In the genomic region with DNA sequence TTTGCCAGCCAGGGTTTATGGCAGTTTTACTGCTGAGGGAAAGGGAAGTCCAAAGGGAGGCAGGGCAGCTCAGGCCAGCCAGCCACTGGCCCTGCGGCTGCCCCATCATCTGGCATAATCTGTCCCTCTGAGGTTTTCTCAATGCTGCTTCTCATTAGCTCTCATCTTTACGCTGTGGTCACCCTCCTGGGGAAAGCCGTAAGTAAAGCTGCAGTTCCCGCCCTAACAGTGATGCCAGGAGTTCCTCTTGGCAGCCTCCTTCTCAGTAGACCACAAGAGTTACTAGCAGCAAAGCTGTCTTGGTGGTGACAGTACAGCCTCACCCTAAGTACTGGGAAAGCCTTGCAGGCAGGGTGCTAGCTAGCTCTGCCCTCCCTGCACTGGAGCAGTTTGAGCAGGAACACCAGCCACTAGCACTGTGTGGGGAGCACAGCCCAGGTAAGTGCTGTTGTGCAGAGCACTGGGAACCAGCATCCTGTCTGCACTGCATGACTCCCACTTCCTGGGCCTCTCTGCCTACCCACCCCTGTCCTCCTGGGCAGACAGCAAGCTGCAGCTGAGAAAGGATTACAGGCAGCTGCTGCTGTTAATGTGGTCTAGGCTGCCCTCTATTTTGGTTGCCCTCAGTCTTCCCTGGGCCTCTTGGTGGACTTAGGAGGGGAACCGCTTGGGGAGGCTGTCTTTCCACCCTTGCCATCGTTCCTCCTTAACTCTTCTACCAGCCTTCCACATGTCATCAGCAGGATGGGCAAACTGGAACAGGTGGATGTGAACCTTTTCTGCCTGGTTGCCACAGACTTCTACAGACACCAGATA, we compare ENCODE assay signal across 10 mouse cellular contexts. TPM values are rescaled to one million over a fixed set of nuclear protein-coding genes. Genes with fewer than 3 reads are reported as not detected.
DNase-seq lines count a peak whose midpoint lies in the region; ATAC-seq and TF ChIP-seq lines count a peak whose summit lies in the region.
"Had no signal": no experiment of that assay in that cellular context is flagged by ENCODE, and none has a peak within 500 bp of the region (broad histone marks: within the 10 kb centered on the region; RNA-seq: fewer than 3 reads in every experiment).

Gene Msantd1, plus strand, starts transcription at position 103 of the 816 bp plus-strand sequence.

- no peak for DNase-seq in heart, embryonic 10.5 days (ENCODE audit: low spot score)
- no peak for DNase-seq in heart, postnatal 10 days
- DNase-seq in lung, embryonic 14.5 days, result no peak
- DNase-seq in lung, adult 18-20 months, result no peak
- DNase-seq in liver, embryonic 13.5 days, result no peak
- peak; percentile 78 for DNase-seq in thymus, postnatal 0 days (ENCODE audit: low spot score)
- DNase-seq in adrenal gland, postnatal 25 days, result no peak
- DNase-seq in embryo, embryonic 10 days (ENCODE audit: low spot score), result no peak
- DNase-seq: kidney, adult 9 months had no signal

- H3K9ac ChIP-seq in lung, embryonic 14.5 days, result no peak within 1 kb of the TSS
- H3K9ac ChIP-seq in liver, embryonic 13.5 days, result peak within 1 kb of the TSS; percentile 67; the same call in 1 of the 2 replicates
- H3K9ac ChIP-seq: limb, embryonic 13.5 days had no signal

- no peak within 1 kb of the TSS for H3K4me3 ChIP-seq in heart, embryonic 10.5 days
- no peak within 1 kb of the TSS for H3K4me3 ChIP-seq in lung, embryonic 14.5 days (ENCODE audit: low read depth, low read length)
- no peak within 1 kb of the TSS for H3K4me3 ChIP-seq in liver, embryonic 13.5 days (replicated peaks)
- H3K4me3 ChIP-seq: limb, embryonic 13.5 days had no signal

- H3K4me2 ChIP-seq in lung, embryonic 14.5 days, result no peak within 1 kb of the TSS
- no peak within 1 kb of the TSS for H3K4me2 ChIP-seq in liver, embryonic 13.5 days
- H3K4me2 ChIP-seq: limb, embryonic 13.5 days had no signal

- WGBS in heart, embryonic 10.5 days, result 87% methylated on average over 6 of the region's 6 CpGs
- 85% methylated on average over 6 of the region's 6 CpGs for WGBS in lung, embryonic 14.5 days
- 83% methylated on average over 6 of the region's 6 CpGs for WGBS in liver, embryonic 13.5 days (ENCODE audit: insufficient replicate concordance)

- H3K9me3 ChIP-seq in heart, embryonic 10.5 days, result no peaks in the 10 kb centered on the region
- no peaks in the 10 kb centered on the region for H3K9me3 ChIP-seq in lung, embryonic 14.5 days (ENCODE audit: low read depth, low read length)
- no peaks in the 10 kb centered on the region for H3K9me3 ChIP-seq in liver, embryonic 13.5 days (replicated peaks)
- H3K9me3 ChIP-seq: limb, embryonic 13.5 days had no signal

- H3K36me3 ChIP-seq in heart, embryonic 10.5 days, result peaks cover 78% of the 10 kb centered on the region
- H3K36me3 ChIP-seq in lung, embryonic 14.5 days (ENCODE audit: insufficient read depth), result peaks cover 60% of the 10 kb centered on the region
- H3K36me3 ChIP-seq in liver, embryonic 13.5 days, result peaks cover 73% of the 10 kb centered on the region

- peaks cover 11% of the 10 kb centered on the region for H3K4me1 ChIP-seq in heart, embryonic 10.5 days
- no peaks in the 10 kb centered on the region for H3K4me1 ChIP-seq in lung, embryonic 14.5 days (ENCODE audit: insufficient read depth)
- peaks cover 41% of the 10 kb centered on the region for H3K4me1 ChIP-seq in liver, embryonic 13.5 days (replicated peaks)

- TF ChIP-seq CTCF in lung, embryonic 14.5 days (IDR thresholded peaks at IDR 0.05; ENCODE audit: low read depth), result no peak

- intact Hi-C loops in heart, postnatal 10 days (cut with DNase I), result no loop called here

- H3K27me3 ChIP-seq in heart, embryonic 10.5 days (ENCODE audit: insufficient read depth, poor library complexity, severe bottlenecking), result no peaks in the 10 kb centered on the region
- no peaks in the 10 kb centered on the region for H3K27me3 ChIP-seq in lung, embryonic 14.5 days (ENCODE audit: insufficient read depth, low read length)
- no peaks in the 10 kb centered on the region for H3K27me3 ChIP-seq in liver, embryonic 13.5 days
- H3K27me3 ChIP-seq: limb, embryonic 13.5 days had no signal

- H3K27ac ChIP-seq in heart, embryonic 10.5 days, result peak within 1 kb of the TSS; percentile 64
- peak within 1 kb of the TSS; percentile 67 for H3K27ac ChIP-seq in lung, embryonic 14.5 days (ENCODE audit: low read depth)
- peak within 1 kb of the TSS; percentile 96 for H3K27ac ChIP-seq in liver, embryonic 13.5 days
- H3K27ac ChIP-seq: limb, embryonic 13.5 days had no signal

- ATAC-seq in lung, embryonic 14.5 days (ENCODE audit: insufficient read depth), result no peak
- ATAC-seq in liver, embryonic 13.5 days (ENCODE audit: low read depth), result no peak

RNA-seq across cellular contexts. Expression of gene Msantd1, which starts in this region (rescaled TPM):
- 0.37 and 1.3 TPM in 2 replicates for polyA plus RNA-seq in heart, embryonic 10.5 days (2016; fragmentation: Nextera tagmentation; extraction: Ambion mirVana)
- total RNA-seq in heart, postnatal 10 days (2021), result under 1 TPM; 0.25 to 0.62 TPM
- polyA plus RNA-seq in lung, embryonic 14.5 days (2014; fragmentation: Nextera tagmentation; extraction: Ambion mirVana), result 0.49 and 1.1 TPM in 2 replicates
- 0.17 and 0.24 TPM in 2 replicates for polyA plus RNA-seq in liver, embryonic 13.5 days (2015; fragmentation: Nextera tagmentation; extraction: Ambion mirVana)
- 0.59 and 0.73 TPM in 2 replicates for polyA plus RNA-seq in thymus, postnatal 0 days (2015; fragmentation: Nextera tagmentation; extraction: Ambion mirVana)
- 1.2 and 1.8 TPM in 2 replicates for total RNA-seq in adrenal gland, postnatal 25 days (2021)

Comparison
In these comparisons a context has a peak if more than half of its experiments do, and no peak if none do; other contexts are left out.
1. Peak in DNase-seq in thymus, postnatal 0 days; RNA of the gene not detected or under 1 TPM.